Mouse (Mus musculus): Measurements from ENCODE around the gene 2010111I01Rik. TPM values are rescaled to one million over a fixed set of nuclear protein-coding genes. Genes with fewer than 3 reads are reported as not detected.

Gene 2010111I01Rik
- total and polyA plus RNA-seq, 3 experiments: 13.3 to 19.8 (median 14.4) TPM

- peaks cover 16 to 74% of the 10 kb centered on the region in 2 experiments for H3K36me3 ChIP-seq (replicated peaks in 1 of 2; ENCODE audit: control insufficient read depth in 1 of 2, insufficient read depth in 1 of 2, low read length in 1 of 2)
- H3K4me3 ChIP-seq (replicated peaks in 1 of 3; ENCODE audit: low read depth in 2 of 3, low read length in 2 of 3, poor library complexity in 1 of 3): no peak overlapping the region
- no peak for TF ChIP-seq ZMIZ1 (IDR thresholded peaks at IDR 0.05; ENCODE audit: low read depth, low read length)
- no peak for TF ChIP-seq ZC3H11A (IDR thresholded peaks at IDR 0.05; ENCODE audit: low read depth, low read length)
- TF ChIP-seq CTCF (conservative IDR thresholded peaks at IDR 0.05 in 1 of 2, IDR thresholded peaks at IDR 0.05 in 1 of 2; ENCODE audit: low read depth in 2 of 2, low read length in 2 of 2): no peak
- no peak for TF ChIP-seq SMC3 (IDR thresholded peaks at IDR 0.05; ENCODE audit: low read depth, low read length)
- dilution Hi-C loops (cut with MboI; ENCODE audit: extremely low pct_ligation_motif_present, extremely low pct_unique_long_range_greater_than_20kb, low sequenced_read_pairs) (no loop called here), in situ Hi-C loops (cut with MboI; ENCODE audit: low pct_ligation_motif_present, low pct_unique_long_range_greater_than_20kb, low sequenced_read_pairs) (no loop called here)
- no peaks in the 10 kb centered on the region for H3K79me2 ChIP-seq (replicated peaks; ENCODE audit: control insufficient read depth, extremely low read depth, insufficient read depth, poor library complexity, severe bottlenecking)
- no peak for DNase-seq (ENCODE audit: extremely low read depth)
- no peaks in the 10 kb centered on the region for H3K4me1 ChIP-seq (ENCODE audit: control insufficient read depth in 1 of 2, insufficient read depth in 2 of 2)
- H3K9me3 ChIP-seq (replicated peaks; ENCODE audit: low read length): no peaks in the 10 kb centered on the region
- no peak overlapping the region for H3K4me2 ChIP-seq (ENCODE audit: insufficient read depth, low read depth, poor library complexity, severe bottlenecking)
- no peak overlapping the region for H3K9ac ChIP-seq (ENCODE audit: insufficient read depth, low read depth)
- H3K27ac ChIP-seq (ENCODE audit: insufficient read depth, low read depth): no peak overlapping the region
- no peaks in the 10 kb centered on the region for H3K27me3 ChIP-seq (replicated peaks)
Measured at GRCm38 (mm10) chr13:63293647-63294046, 329.0 kb downstream of the 2010111I01Rik start.

- Histone ChIP-seq H3K9me3 (replicated peaks; ENCODE audit: low read length) (no peaks in the 10 kb centered on the region), H3K79me2 (replicated peaks; ENCODE audit: control insufficient read depth, extremely low read depth, insufficient read depth, poor library complexity, severe bottlenecking) (no peaks in the 10 kb centered on the region), H3K9ac (ENCODE audit: insufficient read depth, low read depth) (no peak overlapping the region), H3K4me1 (ENCODE audit: control insufficient read depth in 1 of 2, insufficient read depth in 2 of 2) (no peaks in the 10 kb centered on the region), H3K27ac (ENCODE audit: insufficient read depth, low read depth) (no peak overlapping the region), H3K4me2 (ENCODE audit: insufficient read depth, low read depth, poor library complexity, severe bottlenecking) (no peak overlapping the region), H3K27me3 (replicated peaks) (no peaks in the 10 kb centered on the region), H3K36me3 (replicated peaks in 1 of 2; ENCODE audit: control insufficient read depth in 1 of 2, insufficient read depth in 1 of 2, low read length in 1 of 2) (peaks cover 22 to 77% of the 10 kb centered on the region in 2 experiments), H3K4me3 (replicated peaks in 1 of 3; ENCODE audit: low read depth in 2 of 3, low read length in 2 of 3, poor library complexity in 1 of 3) (no peak overlapping the region)
- TF ChIP-seq SMC3 (IDR thresholded peaks at IDR 0.05; ENCODE audit: low read depth, low read length): no peak
- TF ChIP-seq BHLHE40 (IDR thresholded peaks at IDR 0.05; ENCODE audit: low read depth, low read length): no peak
- in situ Hi-C loops (cut with MboI; ENCODE audit: low pct_ligation_motif_present, low pct_unique_long_range_greater_than_20kb, low sequenced_read_pairs): no loop called here
- dilution Hi-C loops (cut with MboI; ENCODE audit: extremely low pct_ligation_motif_present, extremely low pct_unique_long_range_greater_than_20kb, low sequenced_read_pairs): no loop called here
- DNase-seq (ENCODE audit: extremely low read depth): no peak
Measured at GRCm38 (mm10) chr13:63294359-63295193, 329.9 kb downstream of the 2010111I01Rik start.

- DNase-seq (ENCODE audit: extremely low read depth): no peak
- Histone ChIP-seq H3K36me3 (replicated peaks in 1 of 2; ENCODE audit: control insufficient read depth in 1 of 2, insufficient read depth in 1 of 2, low read length in 1 of 2) (peaks cover 37 to 77% of the 10 kb centered on the region in 2 experiments), H3K4me1 (ENCODE audit: control insufficient read depth in 1 of 2, insufficient read depth in 2 of 2) (no peaks in the 10 kb centered on the region), H3K27me3 (replicated peaks) (no peaks in the 10 kb centered on the region), H3K9ac (ENCODE audit: insufficient read depth, low read depth) (no peak overlapping the region), H3K27ac (ENCODE audit: insufficient read depth, low read depth) (no peak overlapping the region), H3K4me3 (replicated peaks in 1 of 3; ENCODE audit: low read depth in 2 of 3, low read length in 2 of 3, poor library complexity in 1 of 3) (no peak overlapping the region), H3K9me3 (replicated peaks; ENCODE audit: low read length) (no peaks in the 10 kb centered on the region), H3K4me2 (ENCODE audit: insufficient read depth, low read depth, poor library complexity, severe bottlenecking) (no peak overlapping the region), H3K79me2 (replicated peaks; ENCODE audit: control insufficient read depth, extremely low read depth, insufficient read depth, poor library complexity, severe bottlenecking) (no peaks in the 10 kb centered on the region)
- TF ChIP-seq NELFE (IDR thresholded peaks at IDR 0.05; ENCODE audit: low read depth, low read length) (no peak), ZNF384 (IDR thresholded peaks at IDR 0.05; ENCODE audit: low read depth, low read length) (no peak), JUN (IDR thresholded peaks at IDR 0.05; ENCODE audit: insufficient read depth, low read depth, low read length) (no peak), USF1 (IDR thresholded peaks at IDR 0.05; ENCODE audit: low read depth, low read length) (no peak), ETS1 (conservative IDR thresholded peaks at IDR 0.05; ENCODE audit: low read depth, low read length) (no peak), CHD2 (IDR thresholded peaks at IDR 0.05; ENCODE audit: low read length) (no peak), POLR2A (IDR thresholded peaks at IDR 0.05; ENCODE audit: low read depth, low read length) (no peak), CHD1 (IDR thresholded peaks at IDR 0.05; ENCODE audit: low read depth, low read length) (no peak), MYC (IDR thresholded peaks at IDR 0.05; ENCODE audit: low read depth, low read length) (no peak), ZMIZ1 (IDR thresholded peaks at IDR 0.05; ENCODE audit: low read depth, low read length) (no peak), ELF1 (IDR thresholded peaks at IDR 0.05; ENCODE audit: low read depth, low read length) (no peak), TCF12 (IDR thresholded peaks at IDR 0.05; ENCODE audit: low read depth, low read length) (no peak), TBP (conservative IDR thresholded peaks at IDR 0.05; ENCODE audit: low read depth, low read length) (no peak), SIN3A (IDR thresholded peaks at IDR 0.05; ENCODE audit: low read length) (no peak)
- dilution Hi-C loops (cut with MboI; ENCODE audit: extremely low pct_ligation_motif_present, extremely low pct_unique_long_range_greater_than_20kb, low sequenced_read_pairs) (no loop called here), in situ Hi-C loops (cut with MboI; ENCODE audit: low pct_ligation_motif_present, low pct_unique_long_range_greater_than_20kb, low sequenced_read_pairs) (no loop called here)
Measured at GRCm38 (mm10) chr13:63296300-63296699, 331.6 kb downstream of the 2010111I01Rik start.

All from CH12.LX (cell line).